Mouse (Mus musculus) neural tube, embryonic 11.5 days (tissue): ENCODE results near the gene Trp63. TPM values are rescaled to one million over a fixed set of nuclear protein-coding genes. Genes with fewer than 3 reads are reported as not detected.

Experiments
- ATAC-seq: fragments of 200-750 bp; cut with Nextera tagmentation; 2 replicates; pipeline ENCODE4 v1.8.0; 2017; ENCODE audit warnings: moderate number of reproducible peaks, mild to moderate bottlenecking, moderate TSS enrichment, moderate library complexity; ENCODE audit not compliant: insufficient read depth, low FRiP score, low TSS enrichment
- DNase-seq: peaks from one replicate; pipeline ENCODE4 v3.0.0-alpha.2; 2015; ENCODE audit warnings: low spot score
- H3K27ac ChIP-seq: fragments of 300-500 bp; sonication (generic); 2 replicates; pipeline ENCODE4 v1.5.1; 2014; ENCODE audit warnings: low read depth, mild to moderate bottlenecking, low read length
- H3K27me3 ChIP-seq: fragments of 300-500 bp; sonication (generic); 2 replicates; pipeline ENCODE4 v1.6.1; 2014; ENCODE audit warnings: mild to moderate bottlenecking, low read length, mixed read lengths; ENCODE audit not compliant: control insufficient read depth, insufficient read depth
- H3K36me3 ChIP-seq: fragments of 300-500 bp; sonication (generic); 2 replicates; pipeline ENCODE4 v1.6.1; 2014; ENCODE audit warnings: mild to moderate bottlenecking, low read length, moderate library complexity, mixed read lengths; ENCODE audit not compliant: control insufficient read depth, insufficient read depth
- H3K4me1 ChIP-seq: fragments of 300-500 bp; sonication (generic); 2 replicates; pipeline ENCODE4 v1.6.1; 2014; ENCODE audit warnings: low read length, mixed read lengths; ENCODE audit not compliant: control insufficient read depth, insufficient read depth
- H3K4me2 ChIP-seq: fragments of 300-500 bp; sonication (generic); 2 replicates; pipeline ENCODE4 v1.6.1; 2014; ENCODE audit warnings: low read depth, mild to moderate bottlenecking, moderate library complexity
- H3K4me3 ChIP-seq: fragments of 300-500 bp; sonication (generic); 2 replicates; pipeline ENCODE4 v1.5.1; 2014; ENCODE audit warnings: low read depth, low read length
- H3K9ac ChIP-seq: fragments of 300-500 bp; sonication (generic); 2 replicates; pipeline ENCODE4 v1.6.1; 2014; ENCODE audit warnings: mild to moderate bottlenecking, low read length
- H3K9me3 ChIP-seq: fragments of 300-500 bp; sonication (generic); 2 replicates; pipeline ENCODE4 v1.6.1; 2016; ENCODE audit warnings: low read length; ENCODE audit not compliant: control insufficient read depth
- WGBS: fragments of 180-500 bp; shearing (Covaris S2); extraction: QIAGEN DNeasy Blood & Tissue Kit; methylation state at CpG from one replicate; pipeline ENCODE4 v1.1.7; 2014; 5-methylcytosine and 5-hydroxymethylcytosine counted together
- polyA plus RNA-seq: library from polyadenylated mRNA; unstranded; fragments of >200 nt; fragmentation: Nextera tagmentation; extraction: Ambion mirVana; gene quantifications from 2 replicates; pipeline ENCODE4 v1.2.1, GENCODE M21; 2014

The Trp63 gene
- polyA plus RNA-seq, 1 experiment from 2014 or later: 5.5 TPM

DNA sequence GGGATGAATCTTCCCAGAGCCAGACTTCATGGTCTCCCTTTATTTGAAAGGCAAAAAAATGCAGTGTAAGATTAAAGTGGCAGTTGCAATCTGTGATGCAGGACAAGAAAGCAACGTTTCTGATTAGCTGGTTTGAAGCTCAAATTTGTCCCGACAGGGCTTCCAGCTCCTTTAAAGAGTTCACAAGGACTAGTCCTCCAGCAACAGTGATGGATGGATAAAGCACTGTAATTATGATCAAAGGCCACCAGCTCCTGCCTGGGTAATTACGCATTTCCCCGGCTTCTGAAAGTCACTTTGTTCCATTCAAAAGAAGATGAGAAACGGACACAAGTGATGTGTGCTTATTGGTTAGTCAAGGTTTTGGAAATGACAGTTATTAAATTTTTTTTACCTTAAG, 7.0 kb downstream of the Trp63 start:
- 7% methylated on average over 5 of the region's 5 CpGs for WGBS
- ATAC-seq (no peak), DNase-seq (no peak)
- H3K27ac ChIP-seq: no peak overlapping the region
- no peaks in the 10 kb centered on the region for H3K36me3 ChIP-seq
- no peaks in the 10 kb centered on the region for H3K4me1 ChIP-seq
- H3K9ac ChIP-seq: no peak overlapping the region
- H3K9me3 ChIP-seq: no peaks in the 10 kb centered on the region
- no peak overlapping the region for H3K4me2 ChIP-seq
- no peaks in the 10 kb centered on the region for H3K27me3 ChIP-seq
- H3K4me3 ChIP-seq: no peak overlapping the region

DNA sequence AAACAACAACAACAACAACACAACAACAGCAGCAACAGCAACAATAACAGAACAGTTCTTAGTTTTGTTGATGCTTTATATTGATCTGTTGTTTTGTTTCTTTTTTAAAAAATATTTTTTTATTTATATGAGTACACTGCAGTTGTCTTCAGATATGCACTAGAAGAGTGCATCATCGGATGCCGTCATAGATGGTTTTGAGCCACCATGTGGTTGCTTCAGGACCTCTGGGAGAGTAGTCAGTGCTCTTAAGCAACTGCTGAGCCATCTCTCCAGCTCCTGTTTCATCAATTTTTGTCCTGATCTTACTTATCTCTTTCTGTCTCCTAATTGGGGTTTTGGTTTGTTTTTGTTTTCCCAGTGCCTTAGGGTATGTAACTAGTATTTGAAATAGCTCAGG, 17.7 kb downstream of the Trp63 start:
- Histone ChIP-seq H3K9me3 (no peaks in the 10 kb centered on the region), H3K27me3 (no peaks in the 10 kb centered on the region), H3K36me3 (no peaks in the 10 kb centered on the region), H3K9ac (no peak overlapping the region), H3K4me2 (no peak overlapping the region), H3K4me1 (no peaks in the 10 kb centered on the region), H3K4me3 (no peak overlapping the region), H3K27ac (no peak overlapping the region)
- ATAC-seq: no peak
- WGBS: 93% methylated on average over 2 of the region's 2 CpGs
- DNase-seq: no peak

DNA sequence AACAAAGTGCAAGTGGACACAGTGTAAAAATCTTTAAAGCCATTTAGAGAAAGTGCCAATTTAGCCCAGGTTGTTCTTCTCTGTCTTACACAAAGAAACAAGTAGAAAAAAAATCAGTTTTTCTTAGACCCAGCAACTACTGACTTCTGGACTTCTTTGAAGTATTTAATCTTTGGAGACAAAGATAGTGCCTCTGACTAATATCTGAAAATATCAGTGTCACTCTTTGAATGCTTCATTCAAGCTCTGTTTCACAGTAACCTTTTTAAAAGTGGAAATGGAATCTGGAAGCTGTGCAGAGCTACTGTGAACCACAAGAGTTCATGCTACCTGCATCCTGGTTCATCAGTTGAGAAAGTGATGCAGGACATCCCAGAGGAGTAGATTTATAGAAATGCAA, 22.7 kb downstream of the Trp63 start:
- Histone ChIP-seq H3K9me3 (no peaks in the 10 kb centered on the region), H3K9ac (no peak overlapping the region), H3K27me3 (no peaks in the 10 kb centered on the region), H3K27ac (no peak overlapping the region), H3K4me3 (no peak overlapping the region), H3K4me2 (no peak overlapping the region), H3K36me3 (no peaks in the 10 kb centered on the region), H3K4me1 (no peaks in the 10 kb centered on the region)
- no peak for DNase-seq
- ATAC-seq: no peak

DNA sequence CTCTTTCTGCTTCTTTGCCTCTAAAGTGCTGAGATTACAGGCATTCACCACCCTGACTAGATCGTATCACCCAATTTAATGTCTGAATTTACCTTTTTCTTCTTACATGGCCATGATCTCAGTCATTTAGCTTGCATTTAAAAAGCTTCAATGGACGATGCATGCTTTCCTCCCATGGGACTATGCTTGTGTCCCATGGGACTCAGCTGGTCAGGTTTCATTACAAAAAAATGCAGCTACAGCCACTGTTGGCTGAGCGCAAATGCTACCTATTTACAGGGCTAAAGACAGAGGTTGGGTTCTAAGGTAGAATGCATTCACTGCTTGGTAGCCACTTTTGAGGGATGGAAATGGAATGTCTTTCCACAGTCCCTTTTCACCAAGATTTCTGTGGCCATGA, 32.2 kb downstream of the Trp63 start:
- no peak for ATAC-seq
- 85% methylated on average over 3 of the region's 3 CpGs for WGBS
- Histone ChIP-seq H3K4me2 (no peak overlapping the region), H3K27ac (no peak overlapping the region), H3K9me3 (no peaks in the 10 kb centered on the region), H3K4me1 (no peaks in the 10 kb centered on the region), H3K9ac (no peak overlapping the region), H3K27me3 (no peaks in the 10 kb centered on the region), H3K4me3 (no peak overlapping the region), H3K36me3 (no peaks in the 10 kb centered on the region)
- no peak for DNase-seq

DNA sequence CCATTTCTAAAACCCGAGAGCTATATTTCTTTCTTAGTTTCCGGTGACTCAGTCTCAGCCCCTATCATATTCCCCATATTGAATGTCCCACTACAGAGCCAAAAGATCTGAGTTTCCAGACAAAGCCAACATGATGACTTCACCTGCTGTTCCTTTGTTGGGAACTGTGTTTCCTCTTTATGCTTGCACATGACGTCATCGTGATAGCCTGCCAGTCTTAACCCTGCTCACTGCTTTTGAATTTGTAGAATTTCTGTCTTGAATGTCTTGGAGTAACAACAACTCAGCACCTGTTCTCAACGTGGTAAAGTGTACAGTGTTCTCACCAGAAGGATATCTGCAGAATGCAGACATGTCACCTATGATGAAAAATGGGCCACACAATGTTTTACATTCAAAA, 39.6 kb downstream of the Trp63 start:
- WGBS: 77% methylated on average over 5 of the region's 5 CpGs

DNA sequence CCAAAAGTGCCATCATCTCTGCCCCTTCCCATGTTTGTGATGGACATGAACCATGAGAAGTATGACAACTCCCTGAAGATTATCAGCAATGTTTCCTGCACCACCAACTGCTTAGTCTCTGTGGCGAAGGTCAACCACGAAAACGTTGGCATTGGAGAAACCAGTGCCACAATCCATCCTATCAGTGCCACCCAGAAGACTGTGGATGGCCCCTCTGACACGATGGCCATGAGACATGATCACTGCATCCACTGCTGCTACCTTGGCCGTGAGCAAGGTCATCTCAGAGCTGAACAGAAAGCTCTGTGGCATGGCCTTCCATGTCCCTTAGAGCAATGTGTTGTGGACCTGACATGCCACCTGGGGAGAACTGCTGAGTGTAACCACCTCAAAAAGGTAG, 43.4 kb downstream of the Trp63 start:
- WGBS: 89% methylated on average over 5 of the region's 5 CpGs
- ATAC-seq (no peak), DNase-seq (no peak)
- Histone ChIP-seq H3K9me3 (no peaks in the 10 kb centered on the region), H3K4me2 (no peak overlapping the region), H3K27ac (no peak overlapping the region), H3K9ac (no peak overlapping the region), H3K27me3 (no peaks in the 10 kb centered on the region), H3K4me3 (no peak overlapping the region), H3K36me3 (no peaks in the 10 kb centered on the region), H3K4me1 (no peaks in the 10 kb centered on the region)

More for the DNA sequence above, 39.6 kb downstream of the Trp63 start:
- H3K27me3 ChIP-seq: no peaks in the 10 kb centered on the region
- no peak for DNase-seq
- no peaks in the 10 kb centered on the region for H3K4me1 ChIP-seq
- no peak overlapping the region for H3K4me3 ChIP-seq
- ATAC-seq: no peak
- no peaks in the 10 kb centered on the region for H3K9me3 ChIP-seq
- H3K4me2 ChIP-seq: no peak overlapping the region
- H3K27ac ChIP-seq: no peak overlapping the region
- no peaks in the 10 kb centered on the region for H3K36me3 ChIP-seq
- H3K9ac ChIP-seq: no peak overlapping the region

DNA sequence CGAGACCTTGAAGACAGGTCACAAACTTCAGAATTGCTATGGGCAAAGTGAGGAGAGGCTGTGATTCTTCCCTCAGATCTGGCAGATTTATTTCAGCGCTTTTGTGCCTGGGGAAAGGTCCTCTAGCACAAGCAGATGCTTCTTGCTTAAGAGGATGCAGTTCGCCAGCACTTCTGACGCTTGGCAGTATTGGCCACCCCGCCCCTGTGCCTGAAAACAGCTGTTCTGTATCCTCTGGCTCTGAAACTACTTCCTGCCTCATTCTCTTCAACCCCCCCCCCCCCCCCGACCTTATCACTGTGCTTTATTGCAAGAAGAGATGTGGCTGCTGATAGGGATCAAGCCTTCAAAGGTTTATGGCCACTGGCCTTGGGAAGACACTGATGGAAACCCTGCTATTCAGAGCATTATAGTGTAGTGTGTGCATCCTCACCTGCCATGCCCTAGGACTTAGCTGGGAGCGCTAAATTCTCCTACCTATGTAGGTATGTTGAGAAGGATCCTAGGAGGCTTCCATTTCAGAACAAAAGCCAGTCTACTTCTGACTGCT, 44.5 kb downstream of the Trp63 start:
- no peak overlapping the region for H3K4me3 ChIP-seq
- no peak for DNase-seq
- H3K9me3 ChIP-seq: no peaks in the 10 kb centered on the region
- H3K36me3 ChIP-seq: no peaks in the 10 kb centered on the region
- H3K4me2 ChIP-seq: no peak overlapping the region
- no peak overlapping the region for H3K9ac ChIP-seq
- WGBS: 53% methylated on average over 7 of the region's 7 CpGs
- no peak overlapping the region for H3K27ac ChIP-seq
- H3K27me3 ChIP-seq: no peaks in the 10 kb centered on the region
- ATAC-seq: no peak
- no peaks in the 10 kb centered on the region for H3K4me1 ChIP-seq

DNA sequence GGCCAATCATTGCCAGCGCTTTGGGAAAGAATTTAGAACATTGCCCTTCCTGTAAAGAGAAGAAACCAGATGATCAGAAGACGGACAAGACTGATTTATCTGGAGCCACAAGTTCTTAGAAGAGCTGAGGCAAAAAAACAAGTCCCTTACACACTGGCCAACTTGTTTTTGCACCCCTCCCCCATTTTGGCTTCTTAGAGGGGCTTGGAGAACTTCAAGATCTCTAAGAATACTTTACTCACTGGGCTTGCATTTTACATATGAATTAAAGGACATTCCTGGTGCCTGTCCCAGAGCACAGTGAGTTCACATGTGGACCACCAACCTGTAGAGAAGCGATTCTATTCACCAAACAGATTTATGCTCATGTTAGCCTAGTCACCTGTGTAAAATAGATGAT, 53.3 kb downstream of the Trp63 start:
- ATAC-seq (no peak), DNase-seq (no peak)
- H3K4me3 ChIP-seq: no peak overlapping the region
- no peak overlapping the region for H3K9ac ChIP-seq
- H3K4me2 ChIP-seq: no peak overlapping the region
- no peaks in the 10 kb centered on the region for H3K36me3 ChIP-seq
- WGBS: 79% methylated on average over 3 of the region's 3 CpGs
- no peaks in the 10 kb centered on the region for H3K27me3 ChIP-seq
- H3K4me1 ChIP-seq: no peaks in the 10 kb centered on the region
- H3K27ac ChIP-seq: no peak overlapping the region
- H3K9me3 ChIP-seq: no peaks in the 10 kb centered on the region

DNA sequence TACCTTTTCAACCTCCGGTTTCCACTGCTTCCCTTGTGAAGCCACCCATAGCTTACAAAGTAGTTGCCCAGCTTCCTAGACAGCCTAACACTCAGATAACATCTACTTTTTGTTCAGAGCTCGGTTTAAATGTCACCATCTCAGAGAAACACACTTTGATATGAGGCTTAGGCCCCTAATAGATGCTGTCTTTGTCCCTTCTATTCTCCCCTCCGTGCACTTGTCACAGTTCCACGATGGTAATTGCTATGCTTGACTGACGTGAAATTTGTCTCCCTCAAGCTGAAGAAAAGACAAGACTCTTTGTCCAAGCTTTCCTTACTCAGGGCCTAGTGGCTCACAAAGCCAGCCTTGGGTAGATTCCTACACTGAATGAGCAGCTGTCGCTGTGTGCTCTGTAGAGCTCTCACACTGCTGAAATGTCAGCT, 54.1 kb downstream of the Trp63 start:
- no peak overlapping the region for H3K4me3 ChIP-seq
- H3K4me1 ChIP-seq: no peaks in the 10 kb centered on the region
- no peak overlapping the region for H3K4me2 ChIP-seq
- WGBS: 61% methylated on average over 6 of the region's 6 CpGs
- no peaks in the 10 kb centered on the region for H3K9me3 ChIP-seq
- no peak overlapping the region for H3K27ac ChIP-seq
- no peak overlapping the region for H3K9ac ChIP-seq
- ATAC-seq (no peak), DNase-seq (no peak)
- H3K36me3 ChIP-seq: no peaks in the 10 kb centered on the region
- no peaks in the 10 kb centered on the region for H3K27me3 ChIP-seq
